8 mouse cellular contexts compared by ENCODE assay signal in genomic region chr2:155514666-155515065, GRCm38 (mm10). TPM values are rescaled to one million over a fixed set of nuclear protein-coding genes. Genes with fewer than 3 reads are reported as not detected.
A peak's percentile ranks its signal among the peaks of the same experiment; 100 is the strongest.
DNase-seq lines count a peak whose midpoint lies in the region; ATAC-seq and TF ChIP-seq lines count a peak whose summit lies in the region.

No protein-coding gene starts in this region.

- no peak for TF ChIP-seq POLR2A in bone marrow, adult 2 months (IDR thresholded peaks at IDR 0.05; ENCODE audit: borderline replicate concordance, control insufficient read depth, low read depth, low read length)

- H3K4me1 ChIP-seq in bone marrow, adult 2 months (ENCODE audit: control insufficient read depth, insufficient read depth, low read length): peaks cover 3% of the 10 kb centered on the region; the same call in 1 of the 2 replicates
- peaks cover 2% of the 10 kb centered on the region; the same call in 1 of the 2 replicates for H3K4me1 ChIP-seq in forebrain, embryonic 11.5 days (replicated peaks; ENCODE audit: control insufficient read depth, insufficient read depth, low read length)
- H3K4me1 ChIP-seq in heart, embryonic 16.5 days (ENCODE audit: control insufficient read depth, insufficient read depth, low read length): peaks cover 10% of the 10 kb centered on the region
- H3K4me1 ChIP-seq in liver, embryonic 12.5 days: peaks cover 22% of the 10 kb centered on the region

- no peak overlapping the region for H3K27ac ChIP-seq in bone marrow, adult 2 months (ENCODE audit: control insufficient read depth, insufficient read depth, low read depth, low read length, poor library complexity)
- H3K27ac ChIP-seq in forebrain, embryonic 11.5 days (ENCODE audit: low read depth, low read length): no peak overlapping the region
- no peak overlapping the region for H3K27ac ChIP-seq in heart, embryonic 16.5 days (ENCODE audit: low read length)
- H3K27ac ChIP-seq in liver, embryonic 12.5 days: no peak overlapping the region

- H3K27me3 ChIP-seq in forebrain, embryonic 11.5 days (ENCODE audit: control insufficient read depth, insufficient read depth, low read length): no peaks in the 10 kb centered on the region; the same call in 1 of the 2 replicates
- H3K27me3 ChIP-seq in heart, embryonic 16.5 days (ENCODE audit: control insufficient read depth, insufficient read depth, low read length): peaks cover 20% of the 10 kb centered on the region
- H3K27me3 ChIP-seq in liver, embryonic 12.5 days (replicated peaks): peaks cover 49% of the 10 kb centered on the region

- H3K4me2 ChIP-seq in forebrain, embryonic 11.5 days (ENCODE audit: low read depth, low read length, severe bottlenecking): peak overlapping the region; percentile 77
- peak overlapping the region; percentile 63 for H3K4me2 ChIP-seq in heart, embryonic 16.5 days (ENCODE audit: low read depth, low read length)
- H3K4me2 ChIP-seq in liver, embryonic 12.5 days: peak overlapping the region; percentile 56

- TF ChIP-seq CTCF in bone marrow, adult 2 months (IDR thresholded peaks at IDR 0.05; ENCODE audit: control insufficient read depth, insufficient read depth, low read length): peak; percentile 31; the same call in 1 of the 2 replicates

- 0 out of 2 replicates have a peak, but pooled peaks have one; percentile 16 for ATAC-seq in forebrain, embryonic 11.5 days (replicated peaks; ENCODE audit: low FRiP score)
- no peak for ATAC-seq in heart, embryonic 16.5 days (replicated peaks; ENCODE audit: extremely low read depth, insufficient read depth, low FRiP score)
- ATAC-seq in liver, embryonic 12.5 days: no peak

- H3K36me3 ChIP-seq in forebrain, embryonic 11.5 days (ENCODE audit: control insufficient read depth, insufficient read depth, low read length): no peaks in the 10 kb centered on the region
- no peaks in the 10 kb centered on the region for H3K36me3 ChIP-seq in heart, embryonic 16.5 days (ENCODE audit: control insufficient read depth, insufficient read depth)
- no peaks in the 10 kb centered on the region for H3K36me3 ChIP-seq in liver, embryonic 12.5 days

- 5% methylated on average over 23 of the region's 23 CpGs for WGBS in bone marrow, adult 2 months
- under 1% methylated on average over 21 of the region's 23 CpGs for WGBS in forebrain, embryonic 11.5 days
- WGBS in heart, embryonic 16.5 days: 2% methylated on average over 23 of the region's 23 CpGs
- WGBS in liver, embryonic 12.5 days (ENCODE audit: insufficient replicate concordance): 4% methylated on average over 22 of the region's 23 CpGs

- peak overlapping the region; percentile 73 for H3K9ac ChIP-seq in forebrain, embryonic 11.5 days (ENCODE audit: low read length)
- H3K9ac ChIP-seq in heart, embryonic 16.5 days (ENCODE audit: low read length): peak overlapping the region; percentile 61
- H3K9ac ChIP-seq in liver, embryonic 12.5 days: peak overlapping the region; percentile 37; the same call in 1 of the 2 replicates

- DNase-seq in 416B (ENCODE audit: low read depth): peak; percentile 67
- peak; percentile 84 for DNase-seq in forebrain, embryonic 11.5 days (ENCODE audit: low spot score)
- DNase-seq in kidney, postnatal 25 days: peak; percentile 69 to 82
- peak; percentile 85 to 86 for DNase-seq in natural killer cell, adult 2 months (ENCODE audit: low spot score in 2 of 2)
- peak; percentile 71 to 84 for DNase-seq in spleen, postnatal 4 days (ENCODE audit: low spot score in 2 of 2)

- H3K4me3 ChIP-seq in bone marrow, adult 2 months (replicated peaks; ENCODE audit: control insufficient read depth, low read depth, low read length): no peak overlapping the region
- peak overlapping the region; percentile 56 for H3K4me3 ChIP-seq in forebrain, embryonic 11.5 days (ENCODE audit: low read depth, low read length)
- peak overlapping the region; percentile 43 for H3K4me3 ChIP-seq in heart, embryonic 16.5 days (ENCODE audit: low read length)
- peak overlapping the region; percentile 25 for H3K4me3 ChIP-seq in liver, embryonic 12.5 days

- no peaks in the 10 kb centered on the region for H3K9me3 ChIP-seq in forebrain, embryonic 11.5 days (ENCODE audit: control insufficient read depth, low read length)
- H3K9me3 ChIP-seq in heart, embryonic 16.5 days (replicated peaks; ENCODE audit: control insufficient read depth, low read length): no peaks in the 10 kb centered on the region
- no peaks in the 10 kb centered on the region for H3K9me3 ChIP-seq in liver, embryonic 12.5 days (replicated peaks)

RNA-seq across cellular contexts. Expression of gene Acss2, which starts 3.1 kb away (rescaled TPM):
- 12.4 and 13.9 TPM in 2 replicates for polyA plus RNA-seq in bone marrow, adult 2 months (2011; ENCODE audit: insufficient read depth, insufficient read length, low replicate concordance, missing spikeins)
- polyA plus RNA-seq in forebrain, embryonic 11.5 days (2014; fragmentation: Nextera tagmentation; extraction: Ambion mirVana): 20.6 and 22.9 TPM in 2 replicates
- 24.7 and 26.1 TPM in 2 replicates for polyA plus RNA-seq in heart, embryonic 16.5 days (2015; fragmentation: Nextera tagmentation; extraction: Ambion mirVana)
- polyA plus RNA-seq in liver, embryonic 12.5 days (2016; fragmentation: Nextera tagmentation; extraction: Ambion mirVana): 25.1 and 27.1 TPM in 2 replicates

RNA-seq across cellular contexts. Expression of gene Ggt7, which starts 3.4 kb away (rescaled TPM):
- 2.3 TPM in 1 of 2 replicates, not detected in the other for polyA plus RNA-seq in bone marrow, adult 2 months (2011; ENCODE audit: insufficient read depth, insufficient read length, low replicate concordance, missing spikeins)
- 10.6 and 11.3 TPM in 2 replicates for polyA plus RNA-seq in forebrain, embryonic 11.5 days (2014; fragmentation: Nextera tagmentation; extraction: Ambion mirVana)
- polyA plus RNA-seq in heart, embryonic 16.5 days (2015; fragmentation: Nextera tagmentation; extraction: Ambion mirVana): 1.2 and 2.1 TPM in 2 replicates
- 0.54 and 0.86 TPM in 2 replicates for polyA plus RNA-seq in liver, embryonic 12.5 days (2016; fragmentation: Nextera tagmentation; extraction: Ambion mirVana)

RNA-seq across cellular contexts. Expression of gene Ncoa6, which starts 41.0 kb away (rescaled TPM):
- polyA plus RNA-seq in bone marrow, adult 2 months (2011; ENCODE audit: insufficient read depth, insufficient read length, low replicate concordance, missing spikeins): 18.1 and 35.1 TPM in 2 replicates
- 34.3 and 35.6 TPM in 2 replicates for polyA plus RNA-seq in forebrain, embryonic 11.5 days (2014; fragmentation: Nextera tagmentation; extraction: Ambion mirVana)
- 11.4 and 13.1 TPM in 2 replicates for polyA plus RNA-seq in heart, embryonic 16.5 days (2015; fragmentation: Nextera tagmentation; extraction: Ambion mirVana)
- polyA plus RNA-seq in liver, embryonic 12.5 days (2016; fragmentation: Nextera tagmentation; extraction: Ambion mirVana): 9.2 and 10.4 TPM in 2 replicates
